Mouse (Mus musculus) brain, embryonic 14.5 days (tissue): ENCODE measurements at regions not wholly inside any gene's neighbourhood (a gene's known extent, or its start where the extent isn't known, plus 50 kb on each side); places are given as distances from the start of the nearest gene placed in this dataset.

Experiments
- CTCF ChIP-seq: fragments of 200-500 bp; IDR thresholded peaks from 2 replicates; pipeline ENCODE4 v1.5.1; 2012; ENCODE audit warnings: inconsistent platforms, mild to moderate bottlenecking, moderate library complexity, borderline replicate concordance; ENCODE audit not compliant: insufficient read depth, insufficient read length; ENCODE audit errors: extremely low read depth
- POLR2A ChIP-seq: fragments of 200-500 bp; IDR thresholded peaks from 2 replicates; pipeline ENCODE4 v1.6.1; 2012; ENCODE audit warnings: mild to moderate bottlenecking, inconsistent platforms, borderline replicate concordance; ENCODE audit not compliant: poor library complexity, insufficient read depth, insufficient read length, severe bottlenecking; ENCODE audit errors: extremely low read depth

GRCm38 (mm10) chr15:52944592-52944991, 940.1 kb upstream of the Gm7489 start:
- TF ChIP-seq CTCF, result no peak
- TF ChIP-seq POLR2A, result no peak
